Mouse (Mus musculus) left cerebral cortex, postnatal 25 days (tissue): ENCODE measurements at regions not wholly inside any gene's neighbourhood (a gene's known extent, or its start where the extent isn't known, plus 50 kb on each side); places are given as distances from the start of the nearest gene placed in this dataset.

ENCODE experiments used
- DNase-seq, 2 experiments: peaks; one replicate each; pipeline ENCODE4 v3.0.0; 2022; ENCODE audit warnings: low spot score in 2 of 2, mixed read lengths in 1 of 2
- intact Hi-C: fragments of 180-260 bp; cut with DNase I; formaldehyde crosslinking; loops from one replicate; pipeline ENCODE4 v1.15.1; 2025

DNA sequence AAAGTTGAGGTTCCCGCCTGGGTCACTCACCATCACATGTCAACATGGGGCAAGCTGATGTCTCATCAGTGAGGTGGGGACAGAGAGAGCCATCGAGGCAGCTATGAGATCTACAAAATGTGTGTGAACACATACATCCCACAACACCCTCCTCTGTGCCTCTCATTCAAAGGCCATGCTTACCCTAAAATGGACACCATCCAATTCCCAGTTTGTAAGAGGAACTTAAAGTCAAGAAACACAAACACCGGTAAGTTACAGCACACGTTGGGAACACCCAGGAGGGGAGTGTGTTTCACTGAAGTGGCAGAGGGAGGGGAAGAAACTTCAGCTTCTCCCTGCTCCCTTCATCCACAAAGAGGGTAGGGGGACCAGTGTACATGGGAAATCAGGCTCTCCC lies 121.4 kb upstream of the Klf14 start:
- DNase-seq = no peak
- intact Hi-C loops = no loop called here

DNA sequence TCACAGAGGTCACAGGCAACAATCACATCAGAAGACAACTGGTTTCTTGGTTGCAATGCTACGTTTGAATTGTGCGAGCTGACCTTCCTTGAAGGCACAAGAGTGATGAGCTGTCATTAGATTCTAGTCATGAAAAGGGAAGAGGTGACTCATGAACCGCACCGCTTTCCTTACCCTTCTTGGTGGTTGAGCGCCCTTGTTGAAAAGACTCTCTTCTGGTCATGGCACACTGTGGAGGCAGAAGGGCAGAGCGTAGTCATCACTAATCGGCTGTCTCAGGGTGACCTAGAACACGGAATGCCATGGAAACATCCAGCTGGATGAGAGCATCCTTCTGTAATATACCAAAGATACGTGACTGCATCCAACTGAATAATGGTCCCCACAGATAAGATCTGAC lies 121.8 kb upstream of the Klf14 start:
- no peak for DNase-seq
- intact Hi-C loops = no loop called here

DNA sequence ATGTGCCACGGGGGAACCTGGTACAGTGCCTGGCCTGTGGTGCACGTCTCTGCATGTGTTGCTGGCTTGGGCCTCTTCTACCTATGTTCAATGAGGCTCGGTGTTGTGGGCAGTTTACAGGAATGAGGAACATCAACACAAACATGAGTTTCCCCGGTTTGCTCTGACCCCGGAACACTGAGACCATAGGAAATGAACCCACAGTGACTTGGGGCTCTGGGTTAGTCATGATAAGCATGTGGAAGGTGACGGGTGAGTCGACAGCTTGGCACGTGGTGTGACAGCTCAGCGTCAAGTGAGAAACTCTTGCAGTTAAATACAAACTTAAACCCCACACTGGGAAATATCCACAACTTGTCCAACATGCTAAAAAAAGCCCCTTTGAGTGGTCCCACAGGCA lies 122.4 kb upstream of the Klf14 start:
- intact Hi-C loops = no loop called here
- DNase-seq = no peak

DNA sequence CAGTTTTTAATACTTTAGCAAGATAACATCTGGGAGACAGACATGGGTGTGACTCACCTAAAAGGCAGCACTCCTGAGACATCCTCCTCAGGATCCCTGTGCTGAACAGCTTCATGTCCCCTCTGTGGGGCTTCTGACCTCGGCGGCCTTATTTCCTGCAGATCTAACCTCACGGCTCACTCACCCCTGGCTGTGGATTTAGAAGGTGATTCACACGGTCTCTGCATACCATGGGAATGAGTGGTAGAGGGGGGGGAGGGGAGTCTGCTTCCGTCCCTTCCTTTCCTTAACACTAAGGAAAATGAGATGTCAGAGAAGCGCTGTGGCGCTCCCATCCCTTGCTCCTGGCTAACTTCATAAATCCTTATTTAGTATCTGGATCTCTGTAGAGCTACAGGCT lies 123.1 kb upstream of the Klf14 start:
- intact Hi-C loops = no loop called here
- no peak for DNase-seq

DNA sequence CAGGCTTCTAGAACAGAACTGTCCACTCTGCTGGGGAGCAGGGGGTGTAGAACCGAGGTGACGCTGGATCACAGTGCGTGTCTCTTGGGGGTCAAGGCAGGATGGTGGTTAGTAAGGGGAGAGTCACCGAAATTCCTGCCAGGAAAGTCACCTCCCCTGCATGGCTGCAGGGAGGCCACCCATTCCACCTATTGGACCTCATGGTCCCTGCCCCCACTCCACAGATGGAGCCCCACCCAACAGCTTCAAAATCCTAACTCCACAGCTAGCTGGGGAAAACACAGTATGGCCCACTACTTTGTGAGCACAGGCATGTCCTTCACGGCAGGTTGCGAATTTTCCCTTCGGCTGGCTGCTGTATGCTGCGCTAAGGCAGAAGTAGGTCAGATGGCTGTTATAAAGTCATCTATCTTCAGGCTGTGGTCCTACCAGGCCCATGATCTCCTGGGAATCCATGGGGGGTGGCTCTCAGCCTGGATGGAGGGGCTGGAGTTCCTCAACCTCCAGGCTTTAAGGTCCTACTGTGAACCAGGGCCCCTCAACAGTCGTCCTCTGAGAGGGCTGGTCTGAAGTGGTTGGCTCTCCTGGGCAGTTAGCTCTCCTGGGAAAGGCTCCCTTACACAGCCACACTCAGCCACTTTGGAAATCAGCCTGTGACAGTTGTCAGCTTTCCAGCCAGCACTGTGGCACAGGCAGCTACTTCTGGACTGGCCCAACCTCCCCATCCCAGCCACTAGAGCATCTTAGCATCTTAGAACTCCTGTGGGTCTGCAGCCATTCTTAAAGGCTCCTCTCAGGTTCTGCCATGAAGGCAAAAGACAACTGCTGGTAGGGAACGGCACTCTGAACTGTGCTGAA lies 124.0 kb upstream of the Klf14 start:
- intact Hi-C loops = no loop called here
- no peak for DNase-seq

DNA sequence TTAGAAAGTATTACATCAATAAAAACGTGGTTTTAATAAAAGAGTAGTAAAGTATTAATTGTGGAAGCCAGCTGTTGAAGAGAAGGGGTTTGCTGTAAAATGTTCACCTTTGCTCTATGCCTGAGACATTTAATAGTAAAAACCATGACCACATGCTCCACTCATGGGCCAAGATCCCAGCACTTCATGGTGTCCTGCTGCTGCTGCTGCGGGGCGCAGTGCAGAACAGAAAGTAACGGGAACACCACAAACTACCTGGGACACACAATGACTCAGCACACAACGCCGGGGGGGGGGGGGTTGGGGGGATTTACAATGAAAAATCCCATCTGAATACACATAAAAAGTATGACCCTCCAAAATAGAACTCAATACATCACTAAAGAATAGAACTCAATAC lies 124.8 kb upstream of the Klf14 start:
- DNase-seq = no peak
- intact Hi-C loops = no loop called here

DNA sequence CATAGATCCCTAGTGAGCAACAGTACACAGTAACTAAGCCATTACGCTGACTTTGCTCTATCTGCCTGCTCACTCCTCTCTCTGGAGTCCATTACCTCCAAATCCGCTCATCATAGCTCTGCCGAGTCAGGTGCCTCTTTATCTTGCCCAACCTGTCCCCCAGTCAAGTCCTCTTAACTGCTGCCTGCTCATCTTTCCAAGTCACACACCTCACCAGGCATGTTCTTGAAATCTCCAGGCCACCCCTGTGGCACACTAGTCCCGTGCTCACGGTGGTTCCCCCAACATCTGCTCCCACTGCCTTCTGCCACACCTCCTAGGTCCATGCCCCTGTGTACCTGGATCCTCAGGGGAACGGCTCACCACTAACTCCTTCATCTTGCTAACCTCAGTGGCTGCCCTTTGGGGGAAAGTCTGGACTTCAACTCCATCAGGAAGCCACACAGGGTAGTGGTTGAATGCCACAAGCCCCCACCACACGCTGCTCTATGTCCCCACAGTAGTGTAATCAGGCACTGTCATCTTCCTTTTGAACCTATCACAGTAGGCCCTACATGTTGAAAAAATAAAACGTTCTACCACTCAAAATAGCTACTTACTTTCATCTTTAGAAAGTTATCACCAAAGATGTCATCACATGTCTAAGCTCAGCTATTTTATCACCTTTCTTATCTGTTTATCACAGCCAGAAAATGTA lies 126.3 kb upstream of the Klf14 start:
- no peak for DNase-seq
- intact Hi-C loops = no loop called here

DNA sequence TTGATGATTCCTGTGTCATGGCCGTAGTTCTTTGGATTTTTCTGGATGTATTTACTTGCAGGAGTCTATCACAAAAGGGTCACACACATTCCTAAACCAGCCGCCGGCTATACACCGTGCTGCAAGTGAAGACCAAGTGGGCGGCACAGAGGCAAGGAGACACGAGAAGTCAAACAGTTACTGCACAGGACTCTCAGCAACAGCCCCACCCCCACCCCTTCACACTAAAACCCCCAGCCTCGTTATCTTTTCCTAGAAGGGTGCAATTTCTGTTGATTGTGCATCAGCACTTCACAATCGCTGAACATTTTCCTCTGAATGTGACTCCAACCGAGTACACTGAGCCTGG lies 126.9 kb upstream of the Klf14 start:
- no peak for DNase-seq
- intact Hi-C loops = no loop called here

DNA sequence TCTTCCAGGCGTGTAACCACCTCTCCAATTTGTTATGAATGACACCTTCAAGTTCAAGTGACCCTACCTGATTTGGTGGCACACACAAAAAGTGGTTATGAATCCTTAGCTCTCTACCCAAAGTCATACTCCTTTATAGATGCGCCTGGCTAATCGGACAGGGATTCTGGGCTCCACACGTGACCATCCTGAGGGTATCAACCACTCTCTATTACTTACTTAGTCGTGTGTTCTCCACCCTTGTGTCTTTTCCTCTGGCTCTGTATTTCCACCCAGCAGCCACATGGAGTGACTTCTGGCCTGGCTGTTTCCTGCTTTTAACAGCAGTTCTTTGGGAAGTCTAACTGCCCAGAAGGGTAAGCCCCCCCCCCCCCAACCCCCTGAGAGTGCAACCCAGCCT lies 127.4 kb upstream of the Klf14 start:
- no peak for DNase-seq
- intact Hi-C loops = no loop called here

DNA sequence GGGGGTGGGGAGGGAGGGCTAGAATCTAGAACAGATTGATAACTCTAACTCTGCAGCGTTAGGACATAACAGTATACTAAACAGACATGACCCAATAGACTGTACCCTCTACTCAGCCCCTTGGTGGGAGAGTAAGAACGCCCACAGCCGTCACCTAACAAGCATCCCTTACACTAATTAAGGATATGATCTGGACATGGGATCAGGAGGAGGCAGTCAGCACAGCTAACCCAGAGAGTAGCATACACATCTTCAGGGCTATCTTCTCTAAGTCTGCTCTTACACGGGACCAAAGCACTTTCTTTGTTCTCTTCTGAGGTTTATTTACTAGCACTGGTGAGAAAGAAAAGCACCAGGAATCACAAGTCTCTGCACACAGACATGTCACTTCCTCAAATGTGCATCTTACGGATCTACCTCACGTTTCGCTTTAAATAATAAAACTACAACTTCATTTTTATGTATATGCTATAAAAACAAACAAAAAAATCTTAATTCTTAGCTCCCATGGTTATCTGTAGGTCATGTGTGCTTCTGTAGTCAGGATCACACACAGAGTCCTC lies 128.0 kb upstream of the Klf14 start:
- intact Hi-C loops = no loop called here

DNA sequence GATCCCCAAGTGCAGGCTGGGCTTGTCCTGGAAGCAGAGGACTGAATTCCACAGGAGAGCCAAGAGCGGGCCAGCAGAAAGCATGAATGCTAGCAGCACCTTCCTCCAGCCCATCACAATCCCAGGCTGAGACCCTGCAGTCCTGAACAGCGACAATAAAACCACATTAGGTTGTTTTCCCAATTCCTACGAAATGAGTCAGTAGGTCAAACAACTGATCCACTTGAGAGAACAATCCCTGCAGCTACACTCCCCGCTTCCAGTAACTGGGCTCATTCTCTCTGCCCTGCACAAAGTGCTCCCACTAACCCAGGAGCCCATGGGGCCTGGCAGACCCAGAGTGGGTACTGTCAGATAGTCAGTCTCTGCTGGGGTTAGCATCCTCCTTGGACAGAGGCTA lies 128.6 kb upstream of the Klf14 start:
- no peak for DNase-seq
- intact Hi-C loops = no loop called here

More for the DNA sequence above, 128.0 kb upstream of the Klf14 start:
- no peak for DNase-seq

DNA sequence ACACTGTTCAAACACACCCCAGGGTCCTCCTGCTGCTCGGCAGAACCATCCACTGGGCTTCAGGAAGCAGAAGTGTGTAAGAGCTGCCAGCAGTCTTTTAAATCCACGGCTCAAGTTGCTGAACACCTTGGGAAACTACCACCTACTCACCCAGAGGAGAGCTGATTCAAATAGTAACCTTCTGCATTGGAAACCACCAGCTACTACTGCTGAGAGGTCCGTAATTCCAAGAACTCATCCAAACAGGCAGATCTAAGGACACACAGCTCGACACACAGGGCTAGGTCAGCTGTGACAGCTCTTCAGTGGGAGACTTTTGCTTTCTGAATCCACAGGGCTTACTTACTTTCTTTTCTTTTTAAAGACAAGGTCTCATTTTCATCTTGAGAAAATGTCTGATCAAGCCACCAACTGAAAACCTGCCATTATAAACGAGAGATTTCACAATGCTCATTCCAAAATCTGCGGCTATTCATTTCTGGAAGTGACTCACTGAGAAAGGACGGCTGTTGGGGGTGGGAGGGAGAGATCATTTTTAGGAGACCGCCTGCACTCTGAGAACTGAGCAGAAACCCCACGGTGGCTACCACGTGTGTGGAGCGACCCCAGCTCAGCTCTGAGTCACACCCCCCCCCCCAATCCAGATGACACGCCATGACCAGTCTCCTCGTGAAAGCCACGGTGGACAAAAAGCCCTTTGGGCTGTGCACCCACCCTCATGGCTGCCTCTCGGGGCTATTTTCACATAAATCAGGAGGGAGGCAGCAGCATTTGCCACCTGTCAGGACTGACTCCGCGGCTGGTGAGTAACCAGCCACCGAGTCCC lies 129.5 kb upstream of the Klf14 start:
- intact Hi-C loops = no loop called here
- DNase-seq = peak in 1 of 2 experiments; percentile 84

DNA sequence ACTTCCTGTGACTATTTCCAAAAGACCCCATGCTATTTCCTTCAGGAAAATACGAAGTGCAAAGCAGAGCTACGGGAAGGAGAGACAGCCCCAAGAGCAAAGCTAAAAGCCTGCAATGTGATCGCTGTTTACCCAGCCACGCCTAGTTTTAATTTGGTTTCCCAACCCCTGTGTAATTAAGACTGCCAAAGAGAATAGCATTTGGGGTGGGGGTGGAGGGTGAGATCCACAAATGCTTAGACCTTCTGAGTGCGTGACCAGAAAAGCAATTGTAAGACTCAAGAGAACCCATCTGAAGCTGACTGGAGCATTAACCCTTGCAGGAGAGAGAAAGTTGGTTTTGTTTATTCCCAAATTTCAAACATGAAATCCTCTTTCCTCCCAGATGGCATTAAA lies 130.1 kb upstream of the Klf14 start:
- no peak for DNase-seq
- intact Hi-C loops = no loop called here

DNA sequence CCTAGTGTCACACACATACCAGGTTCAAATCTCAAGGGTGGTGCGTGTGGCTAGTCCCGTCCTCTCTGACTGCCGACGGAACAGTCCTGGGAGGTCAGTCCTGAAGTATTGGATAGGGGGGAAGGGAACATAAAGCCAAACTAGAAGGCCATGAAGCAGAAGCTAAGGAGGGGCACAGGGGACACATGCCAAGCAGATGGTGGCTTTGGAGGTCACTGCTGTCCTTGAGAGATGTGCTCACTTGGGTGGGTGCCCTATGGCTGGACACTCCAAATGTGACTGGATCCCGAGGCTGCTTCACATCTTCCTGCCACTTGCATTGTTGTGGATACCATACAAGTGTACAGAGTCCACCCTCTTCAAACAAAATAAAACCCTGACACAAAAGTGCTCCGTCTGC lies 131.4 kb upstream of the Klf14 start:
- intact Hi-C loops = no loop called here
- DNase-seq = no peak

DNA sequence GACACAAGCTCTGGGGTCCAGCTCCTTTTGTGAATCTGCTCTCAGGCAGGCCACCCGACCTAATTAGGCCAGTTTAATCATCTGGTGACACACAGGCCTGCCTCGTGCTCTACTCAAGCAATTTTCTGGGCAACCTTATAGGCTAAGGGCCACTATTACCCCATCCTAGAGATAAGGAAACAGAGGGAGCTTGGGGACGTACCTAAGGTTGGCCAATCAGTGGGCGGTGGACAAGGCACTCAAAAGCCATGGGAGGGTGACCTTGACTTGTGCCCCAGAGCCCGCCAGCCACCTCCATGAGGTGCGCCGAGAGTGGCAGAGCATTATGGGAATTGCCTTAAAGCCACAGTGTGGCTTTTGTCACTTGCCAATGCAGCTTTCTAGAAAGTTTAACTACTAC lies 131.9 kb upstream of the Klf14 start:
- intact Hi-C loops = no loop called here

DNA sequence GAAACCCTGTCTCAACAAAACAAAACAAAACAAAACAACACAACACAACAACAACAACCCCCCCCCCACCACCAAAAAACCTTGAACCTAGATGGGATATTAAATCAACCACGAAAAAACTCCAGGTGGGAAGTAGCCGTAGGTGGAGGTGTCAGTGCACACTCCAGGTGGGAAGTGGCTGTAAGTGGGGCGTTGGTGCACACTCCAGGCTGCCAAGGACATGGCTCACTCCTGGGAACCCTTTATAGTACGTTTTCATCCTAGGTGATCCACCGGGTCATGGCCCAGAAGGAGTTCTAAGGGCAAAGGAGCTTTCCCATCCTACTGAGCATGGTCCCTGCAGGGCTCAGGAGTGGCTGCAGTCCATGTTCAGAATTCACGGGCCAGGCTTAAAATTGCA lies 133.4 kb upstream of the Klf14 start:
- intact Hi-C loops = no loop called here

More for the DNA sequence above, 131.9 kb upstream of the Klf14 start:
- DNase-seq = no peak

DNA sequence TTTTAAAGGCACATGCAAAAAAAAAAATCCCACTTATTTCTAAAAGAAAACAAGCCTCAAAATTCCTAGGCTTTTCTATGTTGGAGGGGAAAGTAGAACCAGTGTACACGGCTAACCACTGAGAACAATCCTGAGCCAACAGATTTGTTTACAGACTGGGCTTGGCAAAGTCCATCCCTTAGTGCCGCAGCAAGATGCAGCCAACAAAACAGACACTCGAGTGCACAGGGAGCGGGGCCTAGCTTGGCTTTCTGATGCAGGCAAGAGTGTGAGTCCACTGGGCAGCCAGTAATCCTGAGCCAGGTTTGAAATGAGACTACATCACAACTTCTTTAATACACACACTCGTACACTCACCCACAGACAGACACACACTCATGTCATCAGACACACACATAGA lies 133.9 kb upstream of the Klf14 start:
- DNase-seq = no peak
- intact Hi-C loops = no loop called here

More for the DNA sequence above, 133.4 kb upstream of the Klf14 start:
- no peak for DNase-seq

DNA sequence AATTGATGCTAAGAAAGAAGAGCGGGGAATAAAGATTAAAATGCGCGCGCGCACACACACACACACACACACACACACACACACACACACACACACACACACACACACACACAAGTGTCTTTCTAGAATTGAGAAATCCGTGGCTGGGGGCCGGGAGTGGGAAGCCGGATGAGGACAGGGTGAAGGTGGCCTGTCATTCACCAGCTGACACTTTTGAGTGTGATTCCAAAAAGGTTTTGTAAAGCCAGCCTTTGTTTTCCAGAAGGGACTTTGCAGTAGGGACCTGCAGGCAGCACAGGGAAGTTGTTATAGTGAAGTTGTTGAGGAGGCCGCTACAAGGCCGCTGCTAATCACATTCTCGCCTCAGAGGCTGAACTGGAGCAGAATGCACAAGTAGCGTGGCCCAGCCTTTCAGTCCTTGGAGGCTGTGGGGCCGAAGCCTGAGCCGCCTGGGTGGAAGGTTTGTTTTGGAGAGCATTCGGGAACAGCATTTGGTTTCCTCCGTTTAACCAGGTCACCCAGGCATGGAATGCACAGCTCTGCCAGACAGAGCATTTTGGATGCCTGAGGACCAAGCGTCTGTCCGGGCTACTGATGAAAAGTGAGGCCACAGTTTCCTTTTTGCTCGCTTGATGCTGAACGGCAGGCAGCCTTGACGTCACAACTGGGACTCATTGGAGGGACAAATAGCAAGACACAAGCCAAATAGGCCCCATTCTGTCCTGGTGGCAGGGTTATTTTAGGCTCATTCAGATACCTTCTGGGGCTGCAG lies 137.3 kb upstream of the Klf14 start:
- intact Hi-C loops = no loop called here
- DNase-seq = peak in 1 of 2 experiments; percentile 71

DNA sequence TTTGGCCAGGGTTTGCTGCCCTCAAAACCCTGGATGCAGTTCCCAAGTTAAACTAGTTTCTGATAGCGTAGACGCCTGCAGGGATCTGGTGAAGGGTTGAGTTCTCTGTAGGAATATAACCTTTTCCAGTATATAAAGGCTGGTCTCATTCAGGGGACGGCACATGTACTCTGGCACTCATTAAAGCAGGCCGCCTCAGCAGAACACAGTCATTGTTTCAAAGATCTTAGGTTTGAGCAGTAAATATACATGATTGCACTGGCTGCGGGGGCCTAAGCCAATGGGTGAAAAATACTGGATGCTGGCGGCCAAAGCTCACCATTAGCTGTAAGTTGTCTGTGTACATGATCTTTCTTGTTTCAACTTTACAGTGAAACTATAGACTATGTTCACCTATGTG lies 137.9 kb upstream of the Klf14 start:
- intact Hi-C loops = no loop called here
- DNase-seq = no peak

DNA sequence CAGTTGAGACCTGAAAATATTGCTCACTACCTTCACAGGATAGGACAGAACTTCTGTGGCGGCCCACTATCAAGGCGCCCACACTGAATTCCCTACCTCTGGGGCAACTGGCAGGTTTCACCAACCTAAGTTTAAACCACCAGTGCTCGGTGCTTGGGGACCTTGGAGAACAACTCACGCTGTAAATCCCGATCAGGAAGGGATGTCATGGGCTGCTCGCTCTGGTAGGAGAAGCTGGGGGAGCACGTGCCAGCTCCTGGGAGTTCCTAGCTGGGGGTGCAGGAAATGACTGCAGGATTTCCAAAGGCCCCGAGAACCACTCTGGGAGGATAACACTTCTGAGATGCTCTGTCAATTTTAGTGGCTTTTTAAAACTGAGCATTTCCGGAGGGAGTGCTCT lies 138.4 kb upstream of the Klf14 start:
- intact Hi-C loops = no loop called here
- DNase-seq = no peak
